Mouse (Mus musculus): ENCODE measurements around the gene Tmf1. TPM values are rescaled to one million over a fixed set of nuclear protein-coding genes. Genes with fewer than 3 reads are reported as not detected.
A peak's percentile ranks its signal among the peaks of the same experiment; 100 is the strongest.

Gene Tmf1
- total RNA-seq, 2 experiments from 2014 or later: 51.9 to 52.9 TPM

GRCm38 (mm10) chr6:97211981-97212380 is 33.1 kb upstream of the Tmf1 start:
- H3K27ac ChIP-seq: peak overlapping the region; percentile 94; the same call in 1 of the 2 replicates
- intact Hi-C loops (cut with DNase I): no loop called here
- no peak for TF ChIP-seq CTCF (IDR thresholded peaks at IDR 0.05)
- H3K4me3 ChIP-seq: peak overlapping the region; percentile 83
- peak; percentile 29 to 61 for DNase-seq (ENCODE audit: extremely low spot score in 1 of 2, low spot score in 2 of 2)

- Histone ChIP-seq H3K27ac (peak overlapping the region; percentile 94), H3K4me3 (peak overlapping the region; percentile 83)
- TF ChIP-seq CTCF (IDR thresholded peaks at IDR 0.05): no peak; the same call in 1 of the 2 replicates
- intact Hi-C loops (cut with DNase I): no loop called here
- no peak for DNase-seq (ENCODE audit: extremely low spot score in 1 of 2, low spot score in 2 of 2)
These were observed 32.2 kb upstream of the Tmf1 start for GRCm38 (mm10) chr6:97210962-97211601.

GRCm38 (mm10) chr6:97210191-97210961 is 31.5 kb upstream of the Tmf1 start, which contains the start of gene Arl6ip5:
Gene Arl6ip5, plus strand, starts transcription at chr6:97210689.
- Histone ChIP-seq H3K4me3 (peak within 1 kb of the TSS; percentile 83), H3K27ac (peak within 1 kb of the TSS; percentile 94)
- peak; percentile 88 for DNase-seq (ENCODE audit: extremely low spot score in 1 of 2, low spot score in 2 of 2)
- no peak for TF ChIP-seq CTCF (IDR thresholded peaks at IDR 0.05)
- intact Hi-C loops (cut with DNase I): no loop called here

- Histone ChIP-seq H3K27ac (no peak overlapping the region), H3K4me3 (no peak overlapping the region)
- no peak for DNase-seq (ENCODE audit: extremely low spot score in 1 of 2, low spot score in 2 of 2)
- no peak for TF ChIP-seq CTCF (IDR thresholded peaks at IDR 0.05)
- intact Hi-C loops (cut with DNase I): no loop called here
These were observed 30.8 kb upstream of the Tmf1 start for GRCm38 (mm10) chr6:97209751-97210150.

- no peak overlapping the region for H3K4me3 ChIP-seq
- TF ChIP-seq CTCF (IDR thresholded peaks at IDR 0.05): no peak
- intact Hi-C loops (cut with DNase I): no loop called here
- H3K27ac ChIP-seq: no peak overlapping the region
- DNase-seq (ENCODE audit: extremely low spot score in 1 of 2, low spot score in 2 of 2): no peak
These were observed 30.3 kb upstream of the Tmf1 start for GRCm38 (mm10) chr6:97209201-97209600.

- DNase-seq (ENCODE audit: extremely low spot score in 1 of 2, low spot score in 2 of 2): no peak
- Histone ChIP-seq H3K27ac (peak overlapping the region; percentile 19; the same call in 1 of the 2 replicates), H3K4me3 (no peak overlapping the region)
- intact Hi-C loops (cut with DNase I): no loop called here
- TF ChIP-seq CTCF (IDR thresholded peaks at IDR 0.05): no peak
These were observed 29.5 kb upstream of the Tmf1 start for GRCm38 (mm10) chr6:97208406-97208805.

- TF ChIP-seq CTCF (IDR thresholded peaks at IDR 0.05): no peak
- intact Hi-C loops (cut with DNase I): no loop called here
- Histone ChIP-seq H3K4me3 (no peak overlapping the region), H3K27ac (no peak overlapping the region)
- no peak for DNase-seq (ENCODE audit: extremely low spot score in 1 of 2, low spot score in 2 of 2)
These were observed 28.2 kb upstream of the Tmf1 start for GRCm38 (mm10) chr6:97207085-97207484.

GRCm38 (mm10) chr6:97205439-97205885 is 26.5 kb upstream of the Tmf1 start, which contains the start of gene Uba3:
Gene Uba3, minus strand, starts transcription at chr6:97205647.
- DNase-seq (ENCODE audit: extremely low spot score in 1 of 2, low spot score in 2 of 2): peak; percentile 98 to 99
- Histone ChIP-seq H3K4me3 (peak within 1 kb of the TSS; percentile 91), H3K27ac (peak within 1 kb of the TSS; percentile 78)
- intact Hi-C loops (cut with DNase I): no loop called here
- no peak for TF ChIP-seq CTCF (IDR thresholded peaks at IDR 0.05)

GRCm38 (mm10) chr6:97204952-97205351 is 26.0 kb upstream of the Tmf1 start:
- H3K27ac ChIP-seq: peak overlapping the region; percentile 78
- no peak for TF ChIP-seq CTCF (IDR thresholded peaks at IDR 0.05)
- intact Hi-C loops (cut with DNase I): no loop called here

GRCm38 (mm10) chr6:97204252-97204869 is 25.4 kb upstream of the Tmf1 start:
- intact Hi-C loops (cut with DNase I): no loop called here
- DNase-seq (ENCODE audit: extremely low spot score in 1 of 2, low spot score in 2 of 2): no peak
- TF ChIP-seq CTCF (IDR thresholded peaks at IDR 0.05): no peak
- peak overlapping the region; percentile 91 for H3K4me3 ChIP-seq
- no peak overlapping the region for H3K27ac ChIP-seq

More at GRCm38 (mm10) chr6:97204952-97205351, 26.0 kb upstream of the Tmf1 start:
- peak overlapping the region; percentile 91 for H3K4me3 ChIP-seq
- peak in 1 of 2 experiments; percentile 40 for DNase-seq (ENCODE audit: extremely low spot score in 1 of 2, low spot score in 2 of 2)

GRCm38 (mm10) chr6:97202477-97202876 is 23.6 kb upstream of the Tmf1 start:
- Histone ChIP-seq H3K27ac (no peak overlapping the region), H3K4me3 (no peak overlapping the region)
- intact Hi-C loops (cut with DNase I): loop anchor here (2.0 kb wide), 1 partner anchor 24 kb away; the partner anchor contains the start of gene Tmf1
- DNase-seq (ENCODE audit: extremely low spot score in 1 of 2, low spot score in 2 of 2): no peak
- TF ChIP-seq CTCF (IDR thresholded peaks at IDR 0.05): no peak

GRCm38 (mm10) chr6:97200437-97200836 is 21.5 kb upstream of the Tmf1 start:
- peak; percentile 21 for TF ChIP-seq CTCF (IDR thresholded peaks at IDR 0.05)
- intact Hi-C loops (cut with DNase I): no loop called here
- Histone ChIP-seq H3K27ac (no peak overlapping the region), H3K4me3 (no peak overlapping the region)
- DNase-seq (ENCODE audit: extremely low spot score in 1 of 2, low spot score in 2 of 2): no peak
